Mouse (Mus musculus) forebrain, embryonic 16.5 days (tissue): ENCODE data around the gene Atp5j2. TPM values are rescaled to one million over a fixed set of nuclear protein-coding genes. Genes with fewer than 3 reads are reported as not detected.
"Not testable (repeated sequence)": the region's sequence is repeated elsewhere in the genome, so short reads cannot be mapped to it uniquely, and the experiment has no call there.

Experiments
- ATAC-seq: fragments of 200-750 bp; cut with Nextera tagmentation; 2 replicates; pipeline ENCODE4 v1.8.0; 2017; ENCODE audit warnings: mild to moderate bottlenecking, moderate library complexity
- H3K27ac ChIP-seq: fragments of 300-500 bp; sonication (generic); 2 replicates; pipeline ENCODE4 v1.5.1; 2014; ENCODE audit warnings: low read length, control low read depth
- H3K27me3 ChIP-seq: fragments of 300-500 bp; sonication (generic); replicated peaks from 2 replicates; pipeline ENCODE4 v1.6.1; 2014; ENCODE audit warnings: low read length; ENCODE audit not compliant: control insufficient read depth, insufficient read depth
- H3K36me3 ChIP-seq: fragments of 300-500 bp; sonication (generic); 2 replicates; pipeline ENCODE4 v1.6.1; 2014; ENCODE audit not compliant: control insufficient read depth, insufficient read depth
- H3K4me1 ChIP-seq: fragments of 300-500 bp; sonication (generic); replicated peaks from 2 replicates; pipeline ENCODE4 v1.6.1; 2014; ENCODE audit warnings: low read length; ENCODE audit not compliant: control insufficient read depth, insufficient read depth
- H3K4me2 ChIP-seq: fragments of 300-500 bp; sonication (generic); 2 replicates; pipeline ENCODE4 v1.6.1; 2014; ENCODE audit warnings: mild to moderate bottlenecking, low read length, control low read depth
- H3K4me3 ChIP-seq: fragments of 300-500 bp; sonication (generic); replicated peaks from 2 replicates; pipeline ENCODE4 v1.5.1; 2014; ENCODE audit warnings: mild to moderate bottlenecking, low read length, control low read depth
- H3K9ac ChIP-seq: fragments of 300-500 bp; sonication (generic); replicated peaks from 2 replicates; pipeline ENCODE4 v1.6.1; 2014; ENCODE audit warnings: low read depth, low read length, control low read depth
- H3K9me3 ChIP-seq: fragments of 300-500 bp; sonication (generic); 2 replicates; pipeline ENCODE4 v1.6.1; 2016; ENCODE audit warnings: low read length; ENCODE audit not compliant: control insufficient read depth
- WGBS: fragments of 180-500 bp; shearing (Covaris S2); extraction: QIAGEN DNeasy Blood & Tissue Kit; methylation state at CpG from one replicate; pipeline ENCODE4 v1.1.7; 2014; 5-methylcytosine and 5-hydroxymethylcytosine counted together
- polyA plus RNA-seq: library from polyadenylated mRNA; unstranded; fragments of >200 nt; fragmentation: Nextera tagmentation; extraction: Ambion mirVana; gene quantifications from 2 replicates; pipeline ENCODE4 v1.2.1, GENCODE M21; 2015

The Atp5j2 gene
- polyA plus RNA-seq, 1 experiment from 2014 or later = 561 TPM

- peaks cover 28% of the 10 kb centered on the region for H3K36me3 ChIP-seq
- no peaks in the 10 kb centered on the region for H3K9me3 ChIP-seq
- no peak overlapping the region for H3K9ac ChIP-seq
- no peak overlapping the region for H3K4me3 ChIP-seq
- ATAC-seq = no peak
- no peak overlapping the region for H3K4me2 ChIP-seq
- no peaks in the 10 kb centered on the region for H3K27me3 ChIP-seq
- no peaks in the 10 kb centered on the region for H3K4me1 ChIP-seq
- H3K27ac ChIP-seq = no peak overlapping the region
- 95% methylated on average over 8 of the region's 8 CpGs for WGBS
Observed at GRCm38 (mm10) chr5:145219981-145220380, 28.1 kb upstream of the Atp5j2 start.

GRCm38 (mm10) chr5:145218671-145219070 is 26.8 kb upstream of the Atp5j2 start:
- H3K4me3 ChIP-seq = no peak overlapping the region
- ATAC-seq = no peak
- no peaks in the 10 kb centered on the region for H3K4me1 ChIP-seq
- H3K9me3 ChIP-seq = no peaks in the 10 kb centered on the region
- 96% methylated on average over 20 of the region's 20 CpGs for WGBS
- H3K27ac ChIP-seq = no peak overlapping the region
- H3K36me3 ChIP-seq = peaks cover 28% of the 10 kb centered on the region
- H3K4me2 ChIP-seq = no peak overlapping the region
- no peak overlapping the region for H3K9ac ChIP-seq
- H3K27me3 ChIP-seq = no peaks in the 10 kb centered on the region

GRCm38 (mm10) chr5:145218206-145218605 is 26.3 kb upstream of the Atp5j2 start:
- no peaks in the 10 kb centered on the region for H3K4me1 ChIP-seq
- no peaks in the 10 kb centered on the region for H3K27me3 ChIP-seq
- ATAC-seq = no peak
- no peak overlapping the region for H3K4me2 ChIP-seq
- 97% methylated on average over 21 of the region's 21 CpGs for WGBS
- H3K9ac ChIP-seq = no peak overlapping the region
- H3K9me3 ChIP-seq = no peaks in the 10 kb centered on the region
- peaks cover 28% of the 10 kb centered on the region for H3K36me3 ChIP-seq
- no peak overlapping the region for H3K27ac ChIP-seq
- no peak overlapping the region for H3K4me3 ChIP-seq

- H3K4me2 ChIP-seq = no peak overlapping the region
- WGBS = 90% methylated on average over 6 of the region's 6 CpGs
- no peak overlapping the region for H3K9ac ChIP-seq
- H3K27ac ChIP-seq = no peak overlapping the region
- peaks cover 28% of the 10 kb centered on the region for H3K36me3 ChIP-seq
- H3K4me3 ChIP-seq = no peak overlapping the region
- no peaks in the 10 kb centered on the region for H3K27me3 ChIP-seq
- H3K4me1 ChIP-seq = no peaks in the 10 kb centered on the region
- no peak for ATAC-seq
- H3K9me3 ChIP-seq = no peaks in the 10 kb centered on the region
Observed at GRCm38 (mm10) chr5:145217746-145218145, 25.9 kb upstream of the Atp5j2 start.

- H3K9ac ChIP-seq = no peak overlapping the region
- H3K27me3 ChIP-seq = no peaks in the 10 kb centered on the region
- no peak overlapping the region for H3K4me3 ChIP-seq
- no peaks in the 10 kb centered on the region for H3K4me1 ChIP-seq
- peaks cover 14% of the 10 kb centered on the region for H3K36me3 ChIP-seq
- ATAC-seq = no peak
- no peaks in the 10 kb centered on the region for H3K9me3 ChIP-seq
- H3K27ac ChIP-seq = no peak overlapping the region
- no peak overlapping the region for H3K4me2 ChIP-seq
- WGBS = 62% methylated on average over 4 of the region's 4 CpGs
Observed at GRCm38 (mm10) chr5:145214679-145215078, 22.8 kb upstream of the Atp5j2 start.

- H3K27me3 ChIP-seq = no peaks in the 10 kb centered on the region
- no peak for ATAC-seq
- peaks cover 11% of the 10 kb centered on the region for H3K36me3 ChIP-seq
- H3K4me2 ChIP-seq = no peak overlapping the region
- H3K9me3 ChIP-seq = no peaks in the 10 kb centered on the region
- no peaks in the 10 kb centered on the region for H3K4me1 ChIP-seq
- H3K9ac ChIP-seq = no peak overlapping the region
- no peak overlapping the region for H3K4me3 ChIP-seq
- no peak overlapping the region for H3K27ac ChIP-seq
- 89% methylated on average over 3 of the region's 3 CpGs for WGBS
Observed at GRCm38 (mm10) chr5:145213505-145213904, 21.6 kb upstream of the Atp5j2 start.

GRCm38 (mm10) chr5:145212216-145212615 is 20.4 kb upstream of the Atp5j2 start:
- Histone ChIP-seq H3K4me3 (no peak overlapping the region), H3K9ac (no peak overlapping the region), H3K27ac (no peak overlapping the region), H3K36me3 (peaks cover 7% of the 10 kb centered on the region), H3K4me2 (no peak overlapping the region), H3K27me3 (no peaks in the 10 kb centered on the region), H3K9me3 (no peaks in the 10 kb centered on the region), H3K4me1 (no peaks in the 10 kb centered on the region)
- 90% methylated on average over 4 of the region's 4 CpGs for WGBS
- no peak for ATAC-seq

GRCm38 (mm10) chr5:145211340-145211739 is 19.5 kb upstream of the Atp5j2 start:
- H3K4me3 ChIP-seq = no peak overlapping the region
- ATAC-seq = no peak
- H3K4me1 ChIP-seq = 0 out of 2 replicates have a peak, but pooled peaks cover 3% of the 10 kb centered on the region
- no peaks in the 10 kb centered on the region for H3K9me3 ChIP-seq
- H3K27me3 ChIP-seq = no peaks in the 10 kb centered on the region
- peaks cover 7% of the 10 kb centered on the region for H3K36me3 ChIP-seq
- H3K9ac ChIP-seq = no peak overlapping the region
- WGBS = 94% methylated on average over 4 of the region's 4 CpGs
- no peak overlapping the region for H3K27ac ChIP-seq
- H3K4me2 ChIP-seq = no peak overlapping the region

GRCm38 (mm10) chr5:145208391-145208790 is 16.5 kb upstream of the Atp5j2 start:
- H3K4me3 ChIP-seq, H3K4me2 ChIP-seq, H3K27me3 ChIP-seq, H3K27ac ChIP-seq, ATAC-seq, H3K9ac ChIP-seq, H3K36me3 ChIP-seq, H3K9me3 ChIP-seq: not testable (repeated sequence)
- H3K4me1 ChIP-seq = peaks cover 15% of the 10 kb centered on the region
- WGBS = 56% methylated on average over 11 of the region's 11 CpGs

- H3K4me2 ChIP-seq = no peak overlapping the region
- 84% methylated on average over 6 of the region's 6 CpGs for WGBS
- H3K27ac ChIP-seq = no peak overlapping the region
- H3K9ac ChIP-seq = no peak overlapping the region
- no peaks in the 10 kb centered on the region for H3K9me3 ChIP-seq
- H3K4me3 ChIP-seq = no peak overlapping the region
- H3K27me3 ChIP-seq = no peaks in the 10 kb centered on the region
- H3K4me1 ChIP-seq = peaks cover 15% of the 10 kb centered on the region
- ATAC-seq = no peak
- peaks cover 7% of the 10 kb centered on the region for H3K36me3 ChIP-seq
Observed at GRCm38 (mm10) chr5:145207954-145208353, 16.1 kb upstream of the Atp5j2 start.
